Mouse (Mus musculus) embryonic fibroblast, embryonic 13.5 days (primary cell): ENCODE data around the gene Fut1. TPM values are rescaled to one million over a fixed set of nuclear protein-coding genes. Genes with fewer than 3 reads are reported as not detected.
A peak's percentile ranks its signal among the peaks of the same experiment; 100 is the strongest.

Experiments used
- H3K27ac ChIP-seq: 2 replicates; pipeline ENCODE4 v1.5.1; 2012; ENCODE audit warnings: low read length, control low read depth, inconsistent platforms; ENCODE audit not compliant: insufficient read depth
- H3K4me1 ChIP-seq: 2 replicates; pipeline ENCODE4 v1.6.1; 2011; ENCODE audit warnings: low read length; ENCODE audit not compliant: control insufficient read depth, insufficient read depth
- H3K4me3 ChIP-seq: 2 replicates; pipeline ENCODE4 v1.5.1; 2011; ENCODE audit warnings: mild to moderate bottlenecking, control low read depth, low read length; ENCODE audit not compliant: insufficient read depth
- CTCF ChIP-seq: IDR thresholded peaks from 2 replicates; pipeline ENCODE4 v1.5.1; 2011; ENCODE audit warnings: mild to moderate bottlenecking, control low read depth, low read length, moderate library complexity, borderline replicate concordance; ENCODE audit not compliant: insufficient read depth
- POLR2A ChIP-seq: IDR thresholded peaks from 2 replicates; pipeline ENCODE4 v1.6.1; 2011; ENCODE audit warnings: low read depth, mild to moderate bottlenecking, control low read depth, low read length, moderate library complexity
- polyA plus RNA-seq: library from polyadenylated mRNA; stranded (reverse); fragments of >200 nt; gene quantifications from 2 replicates; pipeline ENCODE4 v1.2.4, GENCODE M21; 2011; ENCODE audit warnings: low read depth; ENCODE audit not compliant: missing spikeins, insufficient read length

Gene Fut1
- polyA plus RNA-seq, 1 experiment, result not detected

DNA sequence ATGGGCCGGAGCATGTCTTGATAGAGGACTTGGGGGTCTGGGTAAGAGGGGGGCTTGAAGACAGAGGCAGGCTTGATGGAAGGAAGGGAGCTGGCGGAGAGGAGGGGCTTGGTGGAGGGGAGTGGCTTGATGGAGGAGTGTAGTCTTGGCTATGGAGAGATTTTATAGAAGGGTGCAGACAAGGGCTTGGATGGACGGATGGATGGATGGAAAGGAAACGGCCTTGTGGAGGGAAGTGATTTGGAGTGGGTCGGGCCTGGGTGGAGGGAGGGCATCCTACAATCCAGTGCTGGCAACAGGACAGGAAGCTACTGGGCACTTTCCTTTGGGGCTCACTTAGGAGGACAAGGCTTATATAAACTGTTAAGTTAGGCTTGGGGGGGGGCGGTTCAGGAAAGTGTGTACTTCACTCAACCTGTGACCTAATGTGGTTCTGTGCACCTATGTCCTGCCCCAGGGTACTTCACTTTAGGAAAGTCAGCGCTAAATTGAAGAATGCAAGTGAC, 9.5 kb downstream of the Fut1 start:
- Histone ChIP-seq H3K27ac (no peak overlapping the region), H3K4me3 (no peak overlapping the region), H3K4me1 (no peaks in the 10 kb centered on the region)
- TF ChIP-seq POLR2A (no peak), CTCF (no peak)

- no peak for TF ChIP-seq POLR2A
- no peak for TF ChIP-seq CTCF
- H3K27ac ChIP-seq, result no peak within 1 kb of the TSS
- no peaks in the 10 kb centered on the region for H3K4me1 ChIP-seq
- H3K4me3 ChIP-seq, result peak within 1 kb of the TSS; percentile 17; the same call in 1 of the 2 replicates
Observed at GRCm38 (mm10) chr7:45627261-45627660, 10.2 kb downstream of the Fut1 start, which contains the start of gene Rasip1. Gene Rasip1, plus strand, starts transcription at chr7:45627488.

DNA sequence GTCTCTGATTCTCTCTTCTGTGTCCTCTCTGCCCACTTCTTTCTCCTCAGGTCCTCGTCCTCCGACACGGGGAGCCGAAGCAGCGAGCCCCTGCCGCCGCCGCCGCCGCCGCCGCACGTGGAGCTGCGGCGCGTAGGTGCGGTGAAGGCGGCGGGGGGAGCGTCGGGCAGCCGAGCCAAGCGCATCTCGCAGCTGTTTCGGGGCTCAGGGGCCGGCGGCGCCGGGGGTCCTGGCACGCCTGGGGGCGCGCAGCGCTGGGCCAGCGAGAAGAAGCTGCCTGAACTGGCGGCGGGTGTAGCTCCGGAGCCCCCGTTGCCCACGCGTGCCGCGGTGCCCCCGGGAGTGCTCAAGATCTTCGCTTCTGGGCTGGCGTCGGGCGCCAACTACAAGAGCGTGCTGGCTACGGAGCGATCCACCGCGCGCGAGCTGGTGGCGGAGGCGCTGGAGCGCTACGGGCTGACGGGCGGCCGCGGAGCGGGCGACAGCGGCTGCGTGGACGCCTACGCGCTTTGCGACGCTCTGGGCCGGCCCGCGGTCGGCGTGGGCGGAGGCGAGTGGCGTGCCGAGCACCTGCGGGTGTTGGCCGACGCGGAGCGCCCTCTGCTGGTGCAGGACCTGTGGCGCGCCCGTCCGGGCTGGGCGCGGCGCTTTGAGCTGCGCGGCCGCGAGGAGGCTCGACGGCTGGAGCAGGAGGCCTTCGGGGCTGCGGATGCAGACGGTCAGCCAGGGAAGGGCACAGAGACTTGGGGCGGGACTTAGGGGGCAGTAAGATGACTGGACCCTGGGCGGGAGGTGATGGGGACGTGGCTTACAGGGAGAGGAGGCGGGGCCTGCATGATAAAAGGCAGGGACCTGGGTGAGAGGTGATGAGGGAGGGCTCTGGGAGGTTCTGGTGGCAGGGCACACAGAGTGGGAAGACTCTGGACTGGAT, 11.5 kb downstream of the Fut1 start:
- H3K4me3 ChIP-seq, result peak overlapping the region; percentile 17; the same call in 1 of the 2 replicates
- no peaks in the 10 kb centered on the region for H3K4me1 ChIP-seq
- H3K27ac ChIP-seq, result no peak overlapping the region
- peak; percentile 68 for TF ChIP-seq POLR2A
- TF ChIP-seq CTCF, result peak; percentile 77

DNA sequence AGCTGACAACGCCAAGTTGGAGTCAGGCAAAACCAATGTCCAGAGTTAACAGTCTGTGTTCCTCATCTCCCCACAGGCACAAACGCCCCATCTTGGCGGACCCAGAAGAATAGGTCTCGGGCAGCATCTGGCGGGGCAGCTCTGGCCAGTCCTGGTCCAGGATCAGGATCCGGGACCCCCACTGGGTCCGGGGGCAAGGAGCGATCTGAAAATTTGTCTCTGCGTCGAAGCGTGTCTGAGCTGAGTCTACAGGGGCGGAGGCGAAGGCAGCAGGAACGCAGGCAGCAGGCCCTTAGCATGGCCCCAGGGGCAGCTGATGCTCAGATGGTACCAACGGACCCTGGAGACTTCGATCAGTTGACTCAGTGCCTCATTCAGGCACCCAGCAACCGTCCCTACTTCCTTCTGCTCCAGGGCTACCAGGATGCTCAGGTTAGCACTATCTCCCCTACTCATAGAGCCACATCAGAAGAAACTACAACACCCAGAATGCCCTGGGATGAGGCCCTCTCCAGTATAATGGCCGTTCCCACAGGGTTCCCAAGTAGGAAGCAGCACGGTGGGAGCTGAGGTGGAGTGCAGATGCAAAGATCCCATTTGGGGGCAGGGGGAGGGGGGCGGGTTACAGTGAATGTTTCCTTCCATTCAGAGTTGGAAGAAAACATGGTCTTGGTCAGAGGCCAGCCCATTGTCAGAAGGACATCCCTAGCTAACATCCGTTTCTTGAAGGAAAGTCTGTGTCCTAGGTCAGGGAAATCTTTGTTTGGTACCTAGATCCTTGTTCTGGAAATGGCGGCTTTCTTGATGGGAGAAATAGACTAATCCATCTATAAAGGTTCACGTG, 13.2 kb downstream of the Fut1 start:
- TF ChIP-seq CTCF (no peak), POLR2A (no peak)
- Histone ChIP-seq H3K4me1 (no peaks in the 10 kb centered on the region), H3K27ac (no peak overlapping the region), H3K4me3 (no peak overlapping the region)

DNA sequence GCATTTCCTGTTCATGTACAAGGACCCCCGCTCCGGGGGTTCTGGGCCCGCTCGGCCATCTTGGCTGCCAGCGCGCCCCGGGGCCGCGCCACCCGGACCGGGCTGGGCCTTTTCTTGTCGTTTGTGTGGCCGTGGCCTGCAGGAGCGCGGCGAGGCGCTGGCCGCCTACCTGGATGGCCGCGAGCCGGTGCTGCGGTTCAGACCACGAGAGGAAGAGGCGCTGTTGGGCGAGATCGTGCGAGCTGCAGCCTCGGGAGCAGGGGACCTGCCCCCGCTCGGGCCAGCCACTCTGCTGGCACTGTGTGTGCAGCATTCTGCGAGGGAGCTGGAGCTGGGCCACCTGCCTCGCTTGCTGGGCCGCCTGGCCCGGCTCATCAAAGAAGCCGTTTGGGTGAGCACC, 15.4 kb downstream of the Fut1 start:
- H3K4me3 ChIP-seq, result no peak overlapping the region
- no peaks in the 10 kb centered on the region for H3K4me1 ChIP-seq
- H3K27ac ChIP-seq, result no peak overlapping the region
- no peak for TF ChIP-seq POLR2A
- TF ChIP-seq CTCF, result 0 out of 2 replicates have a peak, but pooled peaks have one; percentile 5

DNA sequence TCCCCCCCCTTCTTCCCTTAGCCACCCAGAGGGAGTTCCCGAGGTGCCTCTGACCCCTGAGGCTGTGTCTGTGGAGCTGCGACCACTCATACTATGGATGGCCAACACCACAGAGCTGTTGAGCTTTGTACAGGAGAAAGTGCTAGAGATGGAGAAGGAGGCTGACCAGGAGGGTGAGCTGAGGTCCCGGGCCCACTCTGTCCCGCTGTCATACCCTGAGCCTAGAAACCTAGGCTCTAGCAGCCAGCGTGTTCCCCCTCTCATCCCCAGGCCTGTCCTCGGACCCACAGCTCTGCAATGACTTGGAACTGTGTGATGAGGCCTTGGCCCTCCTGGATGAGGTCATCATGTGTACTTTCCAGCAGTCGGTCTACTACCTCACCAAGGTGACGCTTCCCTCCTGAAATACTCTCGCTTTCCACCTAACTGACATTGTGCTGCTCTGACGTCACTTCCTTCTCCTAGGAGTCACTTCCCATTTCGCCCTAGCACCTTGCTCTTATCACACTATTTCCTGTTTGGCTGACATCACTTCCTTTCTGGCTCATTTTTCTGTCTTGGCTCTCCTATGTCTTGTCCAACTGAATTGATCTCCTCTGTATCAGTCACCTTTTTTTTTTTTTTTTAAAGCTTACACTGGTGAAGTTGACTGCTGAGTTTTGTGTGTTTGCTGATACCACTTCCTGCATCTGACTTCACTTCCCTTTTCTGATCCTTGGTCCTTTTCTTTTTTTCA, 18.0 kb downstream of the Fut1 start:
- no peaks in the 10 kb centered on the region for H3K4me1 ChIP-seq
- H3K4me3 ChIP-seq, result no peak overlapping the region
- TF ChIP-seq CTCF, result no peak
- no peak for TF ChIP-seq POLR2A
- H3K27ac ChIP-seq, result no peak overlapping the region

DNA sequence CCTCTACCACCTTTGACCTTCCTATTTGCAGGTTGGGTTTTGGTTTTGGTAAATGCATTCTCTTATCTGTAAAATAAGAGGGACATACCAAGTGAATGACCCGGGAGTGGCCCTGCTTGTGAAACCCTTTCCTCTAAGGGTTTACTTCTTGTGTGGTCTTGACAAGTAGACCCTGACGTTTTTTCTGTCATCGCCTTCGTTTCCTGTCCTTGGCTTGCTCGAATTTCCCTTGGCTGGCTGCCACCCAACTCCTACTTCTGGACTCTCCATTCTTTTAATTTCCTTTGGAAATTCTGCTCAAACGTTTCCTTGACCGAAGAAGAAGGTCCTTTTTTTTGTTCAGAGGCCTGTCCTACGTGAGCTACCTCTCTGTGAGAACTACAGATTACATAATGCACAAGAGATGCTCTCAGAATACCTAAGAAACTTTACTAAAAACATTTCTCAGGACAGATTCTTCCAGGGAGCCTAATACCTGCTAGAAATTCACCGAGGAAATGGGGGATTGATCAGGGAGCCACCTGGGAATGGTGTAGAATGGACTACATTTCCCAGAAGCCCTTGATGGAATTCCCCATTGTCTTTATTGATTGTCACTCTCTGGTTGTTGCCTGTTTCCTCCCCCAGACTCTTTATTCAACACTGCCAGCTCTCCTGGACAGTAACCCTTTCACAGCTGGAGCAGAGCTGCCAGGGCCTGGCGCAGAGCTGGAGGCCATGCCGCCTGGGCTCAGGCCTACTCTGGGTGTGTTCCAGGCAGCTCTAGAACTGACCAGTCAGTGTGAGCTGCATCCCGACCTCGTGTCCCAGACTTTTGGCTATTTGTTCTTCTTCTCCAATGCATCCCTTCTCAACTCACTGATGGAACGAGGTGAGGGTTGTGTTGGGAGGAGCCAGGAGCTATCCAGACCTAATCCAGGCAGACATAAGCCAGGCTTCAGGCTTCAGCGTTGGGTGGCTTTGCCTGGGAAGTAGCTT, 18.9 kb downstream of the Fut1 start:
- no peak for TF ChIP-seq POLR2A
- TF ChIP-seq CTCF, result no peak
- Histone ChIP-seq H3K4me1 (no peaks in the 10 kb centered on the region), H3K4me3 (no peak overlapping the region), H3K27ac (no peak overlapping the region)

GRCm38 (mm10) chr7:45637710-45638109, 20.6 kb downstream of the Fut1 start:
- no peaks in the 10 kb centered on the region for H3K4me1 ChIP-seq
- no peak overlapping the region for H3K4me3 ChIP-seq
- H3K27ac ChIP-seq, result no peak overlapping the region
- TF ChIP-seq CTCF (no peak), POLR2A (no peak)
